Mouse (Mus musculus) intestine, embryonic 15.5 days (tissue): Measurements from ENCODE around the gene Ccdc142. TPM values are rescaled to one million over a fixed set of nuclear protein-coding genes. Genes with fewer than 3 reads are reported as not detected.
A peak's percentile ranks its signal among the peaks of the same experiment; 100 is the strongest.

Source experiments
- ATAC-seq: fragments of 200-750 bp; cut with Nextera tagmentation; 2 replicates; pipeline ENCODE4 v1.8.0; 2017; ENCODE audit warnings: moderate TSS enrichment, moderate library complexity
- H3K27ac ChIP-seq: fragments of 300-500 bp; sonication (generic); 2 replicates; pipeline ENCODE4 v1.5.1; 2015; ENCODE audit warnings: mild to moderate bottlenecking, inconsistent platforms
- H3K27me3 ChIP-seq: fragments of 300-500 bp; sonication (generic); replicated peaks from 2 replicates; pipeline ENCODE4 v1.6.1; 2015; ENCODE audit warnings: inconsistent platforms
- H3K36me3 ChIP-seq: fragments of 300-500 bp; sonication (generic); 2 replicates; pipeline ENCODE4 v1.6.1; 2015; ENCODE audit warnings: inconsistent platforms
- H3K4me1 ChIP-seq: fragments of 300-500 bp; sonication (generic); replicated peaks from 2 replicates; pipeline ENCODE4 v1.6.1; 2015; ENCODE audit warnings: inconsistent platforms
- H3K4me2 ChIP-seq: fragments of 300-500 bp; sonication (generic); replicated peaks from 2 replicates; pipeline ENCODE4 v1.6.1; 2015; ENCODE audit warnings: mild to moderate bottlenecking, inconsistent platforms
- H3K4me3 ChIP-seq: fragments of 300-500 bp; sonication (generic); replicated peaks from 2 replicates; pipeline ENCODE4 v1.5.1; 2015; ENCODE audit warnings: inconsistent platforms
- H3K9ac ChIP-seq: fragments of 300-500 bp; sonication (generic); 2 replicates; pipeline ENCODE4 v1.6.1; 2015; ENCODE audit warnings: inconsistent platforms
- H3K9me3 ChIP-seq: fragments of 300-500 bp; sonication (generic); 2 replicates; pipeline ENCODE4 v1.6.1; 2016; ENCODE audit warnings: inconsistent platforms
- WGBS: fragments of 180-500 bp; shearing (Covaris S2); methylation state at CpG from one replicate; pipeline ENCODE4 v1.1.7; 2015; 5-methylcytosine and 5-hydroxymethylcytosine counted together
- polyA plus RNA-seq: library from polyadenylated mRNA; unstranded; fragments of >200 nt; fragmentation: Nextera tagmentation; extraction: Ambion mirVana; gene quantifications from 2 replicates; pipeline ENCODE4 v1.2.1, GENCODE M21; 2015

The Ccdc142 gene
- polyA plus RNA-seq, 1 experiment from 2014 or later, result 2.6 TPM

DNA sequence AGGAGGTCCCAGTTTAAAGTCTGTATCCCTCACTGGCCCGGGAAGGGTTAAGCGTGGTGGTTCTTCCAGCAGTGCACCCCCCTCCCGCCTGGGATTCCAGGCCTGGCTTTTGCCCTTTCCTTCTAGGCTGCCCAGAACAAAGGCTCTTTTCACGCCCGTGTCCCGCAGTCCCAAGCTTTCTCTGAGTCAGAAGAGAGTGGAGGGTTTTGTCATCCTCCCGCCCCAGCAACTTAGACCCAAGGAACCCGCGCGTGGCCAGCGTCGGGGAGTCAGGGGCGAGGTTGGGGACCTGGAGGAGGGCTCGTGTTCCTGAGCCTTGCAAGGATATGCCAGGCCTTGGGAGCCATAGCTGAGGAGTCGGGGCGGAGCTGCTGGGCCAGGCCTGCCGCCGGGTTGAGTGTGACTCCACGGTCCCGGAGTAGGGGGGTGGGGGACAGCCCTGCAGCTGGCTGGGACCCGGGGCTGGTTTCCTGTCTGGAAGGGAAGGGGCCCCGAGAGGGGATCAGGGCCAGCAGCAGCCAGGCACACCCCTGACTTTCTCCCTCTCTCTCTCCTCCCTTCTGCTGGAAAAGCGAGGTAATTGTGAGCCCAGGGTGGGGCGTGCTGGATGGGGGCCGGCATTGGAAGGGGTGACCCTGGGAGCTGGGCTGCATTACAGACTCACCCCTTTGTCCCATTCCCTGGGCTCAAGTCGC lies 35.6 kb downstream of the Ccdc142 start:
- H3K4me2 ChIP-seq, result peak overlapping the region; percentile 75
- under 1% methylated on average over 26 of the region's 26 CpGs for WGBS

DNA sequence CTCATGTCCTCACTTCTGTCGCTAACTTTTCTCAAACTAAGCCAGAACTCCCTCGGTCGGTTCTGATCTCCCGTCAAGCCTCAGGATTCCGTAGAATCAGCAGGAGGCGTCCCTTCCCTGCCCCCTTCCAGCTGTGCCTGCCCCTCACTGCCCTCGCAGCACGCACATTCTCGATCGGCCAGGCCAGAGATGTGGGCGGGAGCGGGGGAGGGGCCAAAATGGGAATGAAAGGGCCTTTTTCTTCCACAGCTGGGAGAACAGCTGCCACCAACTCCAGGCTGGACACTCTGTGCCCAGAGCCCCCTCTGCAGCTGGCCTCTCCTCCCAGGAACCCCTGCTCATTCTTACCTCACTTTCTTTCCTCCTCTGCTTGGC lies 36.2 kb downstream of the Ccdc142 start:
- Histone ChIP-seq H3K27ac (peak overlapping the region; percentile 99), H3K4me3 (peak overlapping the region; percentile 52), H3K4me2 (peak overlapping the region; percentile 75), H3K9me3 (no peaks in the 10 kb centered on the region), H3K36me3 (no peaks in the 10 kb centered on the region), H3K4me1 (peaks cover 49% of the 10 kb centered on the region), H3K27me3 (no peaks in the 10 kb centered on the region), H3K9ac (peak overlapping the region; percentile 76)
- 0% methylated on average over 12 of the region's 12 CpGs for WGBS
- peak; percentile 83 for ATAC-seq

More for the DNA sequence above, 35.6 kb downstream of the Ccdc142 start:
- H3K4me3 ChIP-seq, result peak overlapping the region; percentile 52
- peak overlapping the region; percentile 76 for H3K9ac ChIP-seq
- no peaks in the 10 kb centered on the region for H3K27me3 ChIP-seq
- no peaks in the 10 kb centered on the region for H3K36me3 ChIP-seq
- peak overlapping the region; percentile 99 for H3K27ac ChIP-seq
- no peaks in the 10 kb centered on the region for H3K9me3 ChIP-seq
- peaks cover 43% of the 10 kb centered on the region for H3K4me1 ChIP-seq
- peak; percentile 80 for ATAC-seq

DNA sequence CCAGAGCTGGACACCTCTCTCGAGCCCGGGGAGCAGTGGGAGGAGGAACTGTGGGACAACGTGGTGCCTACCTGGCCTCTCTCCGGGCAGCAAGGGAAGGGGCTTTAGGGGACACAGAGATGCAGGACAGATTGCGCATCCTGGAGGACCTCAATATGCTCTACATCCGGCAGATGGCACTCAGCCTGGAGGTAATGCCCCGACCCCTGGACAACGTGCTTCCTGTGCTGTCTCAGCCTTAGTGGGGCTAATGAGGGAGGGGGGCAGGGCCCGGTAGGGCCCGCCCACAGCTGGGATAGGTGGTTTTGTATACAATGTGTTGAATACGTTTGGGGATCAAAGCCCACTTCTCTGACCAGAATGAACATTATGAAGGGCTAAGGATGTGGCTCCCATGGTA lies 36.7 kb downstream of the Ccdc142 start:
- no peaks in the 10 kb centered on the region for H3K27me3 ChIP-seq
- ATAC-seq, result peak; percentile 23
- 1% methylated on average over 11 of the region's 11 CpGs for WGBS

DNA sequence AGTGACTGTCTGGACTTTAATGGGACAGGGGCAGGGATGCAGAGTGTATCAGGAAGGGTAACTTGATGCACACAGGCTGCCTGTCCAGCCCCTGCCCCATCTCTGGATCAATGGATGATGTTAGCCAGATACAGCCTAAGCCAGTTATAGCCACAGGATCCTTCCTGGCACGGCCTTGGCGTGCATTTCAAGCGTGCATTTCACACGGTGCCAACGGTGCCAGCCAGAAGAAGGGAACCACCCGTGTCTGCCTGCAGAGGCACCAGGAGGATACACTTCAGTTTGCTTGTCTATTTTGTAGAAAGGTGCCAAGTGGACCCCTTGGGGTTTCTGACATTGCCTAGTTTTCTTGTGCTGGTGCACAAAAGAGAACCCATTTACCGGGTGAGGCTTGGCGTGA lies 38.6 kb downstream of the Ccdc142 start:
- Histone ChIP-seq H3K36me3 (no peaks in the 10 kb centered on the region), H3K27ac (no peak overlapping the region), H3K4me3 (no peak overlapping the region), H3K9ac (no peak overlapping the region), H3K9me3 (no peaks in the 10 kb centered on the region), H3K4me2 (no peak overlapping the region), H3K27me3 (no peaks in the 10 kb centered on the region), H3K4me1 (peaks cover 42% of the 10 kb centered on the region)
- ATAC-seq, result no peak
- WGBS, result 91% methylated on average over 8 of the region's 8 CpGs

More for the DNA sequence above, 36.7 kb downstream of the Ccdc142 start:
- peak overlapping the region; percentile 76 for H3K9ac ChIP-seq
- H3K4me3 ChIP-seq, result peak overlapping the region; percentile 52
- H3K27ac ChIP-seq, result peak overlapping the region; percentile 99
- H3K4me2 ChIP-seq, result peak overlapping the region; percentile 75
- no peaks in the 10 kb centered on the region for H3K9me3 ChIP-seq
- H3K36me3 ChIP-seq, result no peaks in the 10 kb centered on the region
- H3K4me1 ChIP-seq, result peaks cover 49% of the 10 kb centered on the region

DNA sequence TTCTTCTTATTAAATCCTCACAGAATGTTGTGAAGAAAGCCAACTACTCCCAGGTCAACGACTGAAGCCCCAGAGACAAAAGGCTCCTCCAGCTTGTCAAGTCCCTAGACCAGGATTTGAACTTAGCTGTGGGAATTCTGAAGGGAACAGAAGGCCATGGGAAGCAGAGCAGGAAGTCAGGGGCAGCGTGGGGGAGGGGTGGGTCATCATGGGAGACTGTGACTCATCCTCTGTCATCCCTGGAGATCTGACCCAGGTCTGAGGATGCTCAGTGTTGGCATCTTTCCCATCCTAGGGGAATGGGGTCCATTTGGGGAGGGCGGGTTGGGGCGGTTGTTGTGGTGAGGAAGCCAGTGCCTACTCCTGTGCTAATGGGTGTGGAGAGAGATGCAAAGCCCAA lies 40.2 kb downstream of the Ccdc142 start:
- no peak overlapping the region for H3K4me3 ChIP-seq
- H3K4me1 ChIP-seq, result peaks cover 26% of the 10 kb centered on the region
- no peaks in the 10 kb centered on the region for H3K36me3 ChIP-seq
- no peaks in the 10 kb centered on the region for H3K27me3 ChIP-seq
- 46% methylated on average over 4 of the region's 4 CpGs for WGBS
- no peak overlapping the region for H3K27ac ChIP-seq
- no peak for ATAC-seq
- no peaks in the 10 kb centered on the region for H3K9me3 ChIP-seq
- peak overlapping the region; percentile 45; the same call in 1 of the 2 replicates for H3K9ac ChIP-seq
- H3K4me2 ChIP-seq, result peak overlapping the region; percentile 63

DNA sequence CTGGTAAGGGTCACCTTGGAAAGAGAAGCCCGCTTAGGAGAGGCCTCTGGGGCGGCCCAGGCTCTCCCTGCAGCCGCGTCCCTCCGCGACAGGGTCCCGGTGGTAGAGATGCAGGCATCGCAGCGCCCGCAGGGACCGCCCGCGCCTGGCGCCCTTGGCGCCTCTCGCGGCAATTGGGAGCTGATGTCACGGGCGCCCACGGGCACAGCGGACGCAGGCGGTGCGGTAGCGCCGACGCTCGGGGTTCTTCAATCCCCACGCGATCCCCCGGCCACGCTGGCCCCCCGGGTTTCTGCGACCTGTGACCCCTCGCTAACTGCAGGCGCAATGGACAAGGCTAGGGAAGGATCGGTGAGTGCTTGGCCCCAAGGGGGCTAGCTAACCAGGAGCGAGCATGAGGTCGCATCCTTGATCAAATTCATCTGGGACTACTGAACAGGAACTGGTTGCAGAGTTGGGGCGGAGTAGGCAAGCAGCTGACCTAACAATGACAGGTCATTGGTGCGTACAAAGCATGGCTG lies 40.9 kb downstream of the Ccdc142 start:
- Histone ChIP-seq H3K4me1 (peaks cover 26% of the 10 kb centered on the region), H3K4me2 (peak overlapping the region; percentile 63), H3K9ac (peak overlapping the region; percentile 45; the same call in 1 of the 2 replicates), H3K36me3 (peaks cover 6% of the 10 kb centered on the region; the same call in 1 of the 2 replicates), H3K27me3 (no peaks in the 10 kb centered on the region), H3K27ac (no peak overlapping the region), H3K4me3 (peak overlapping the region; percentile 19), H3K9me3 (no peaks in the 10 kb centered on the region)
- ATAC-seq, result no peak
- 11% methylated on average over 41 of the region's 41 CpGs for WGBS

DNA sequence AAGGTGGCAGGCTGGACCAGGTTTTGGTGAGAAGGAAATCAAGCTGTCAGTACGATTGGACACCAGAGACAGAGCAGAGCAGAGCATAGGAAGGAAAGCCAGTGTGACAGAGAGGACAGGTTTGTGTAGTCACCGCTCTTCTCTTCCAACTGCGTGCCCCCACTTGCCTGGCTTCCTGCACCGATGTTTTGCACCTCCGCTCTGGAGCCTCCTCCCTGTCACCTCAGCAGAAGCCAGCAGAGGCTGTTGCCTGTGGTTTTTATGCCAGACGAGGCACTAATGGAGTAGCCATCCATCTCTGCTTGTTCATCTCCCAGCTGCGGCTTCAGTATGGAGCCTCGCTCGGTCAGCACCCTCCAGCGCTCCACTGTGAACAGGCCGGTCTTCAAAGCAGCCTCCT lies 41.5 kb downstream of the Ccdc142 start:
- Histone ChIP-seq H3K27me3 (no peaks in the 10 kb centered on the region), H3K9ac (no peak overlapping the region), H3K4me1 (peaks cover 24% of the 10 kb centered on the region), H3K27ac (no peak overlapping the region), H3K9me3 (no peaks in the 10 kb centered on the region), H3K4me2 (no peak overlapping the region), H3K36me3 (peaks cover 10% of the 10 kb centered on the region; the same call in 1 of the 2 replicates), H3K4me3 (no peak overlapping the region)
- WGBS, result 60% methylated on average over 11 of the region's 11 CpGs
- ATAC-seq, result no peak

DNA sequence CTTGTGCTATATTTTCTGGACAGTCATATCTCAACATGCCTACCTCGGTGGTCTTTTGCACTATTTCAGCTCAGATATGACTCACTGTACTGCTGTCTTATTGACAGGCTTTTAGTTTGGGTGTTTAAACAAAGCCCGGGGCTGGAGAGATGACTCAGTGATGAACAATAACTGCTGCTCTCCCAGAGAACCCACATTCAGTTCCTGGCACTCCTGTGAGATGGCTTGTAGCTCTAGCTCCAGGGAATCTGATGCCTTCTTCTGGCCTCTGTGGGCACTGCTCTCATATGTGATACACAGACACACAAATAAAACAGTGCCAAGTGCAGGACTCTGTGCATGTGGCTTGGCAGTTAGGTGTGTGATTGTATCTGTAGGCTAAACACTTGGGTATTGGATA lies 43.8 kb downstream of the Ccdc142 start:
- no peak for ATAC-seq
- Histone ChIP-seq H3K4me3 (no peak overlapping the region), H3K27me3 (no peaks in the 10 kb centered on the region), H3K9me3 (no peaks in the 10 kb centered on the region), H3K4me1 (peaks cover 12% of the 10 kb centered on the region), H3K4me2 (no peak overlapping the region), H3K9ac (no peak overlapping the region), H3K36me3 (peaks cover 19% of the 10 kb centered on the region; the same call in 1 of the 2 replicates), H3K27ac (no peak overlapping the region)
- 62% methylated on average over 2 of the region's 2 CpGs for WGBS

DNA sequence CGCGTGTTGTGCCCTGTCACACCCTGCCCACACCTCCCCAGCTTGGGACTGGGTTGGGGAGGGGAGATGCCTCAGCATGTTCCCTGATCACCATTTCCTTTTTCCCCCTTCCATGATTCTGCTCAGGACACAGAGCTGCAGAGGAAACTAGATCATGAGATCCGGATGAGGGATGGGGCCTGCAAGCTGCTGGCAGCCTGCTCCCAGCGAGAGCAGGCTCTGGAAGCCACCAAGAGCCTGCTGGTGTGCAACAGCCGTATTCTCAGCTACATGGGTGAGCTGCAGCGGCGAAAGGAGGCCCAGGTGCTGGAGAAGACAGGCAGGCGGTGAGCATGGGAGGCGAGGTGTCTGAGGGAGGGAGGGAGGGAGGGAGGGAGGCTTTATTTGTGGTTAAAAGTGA lies 44.4 kb downstream of the Ccdc142 start:
- no peak overlapping the region for H3K4me3 ChIP-seq
- H3K27ac ChIP-seq, result no peak overlapping the region
- no peak for ATAC-seq
- H3K27me3 ChIP-seq, result no peaks in the 10 kb centered on the region
- H3K4me2 ChIP-seq, result no peak overlapping the region
- WGBS, result 63% methylated on average over 9 of the region's 9 CpGs
- no peaks in the 10 kb centered on the region for H3K9me3 ChIP-seq
- peaks cover 19% of the 10 kb centered on the region; the same call in 1 of the 2 replicates for H3K36me3 ChIP-seq
- H3K4me1 ChIP-seq, result peaks cover 12% of the 10 kb centered on the region
- no peak overlapping the region for H3K9ac ChIP-seq

DNA sequence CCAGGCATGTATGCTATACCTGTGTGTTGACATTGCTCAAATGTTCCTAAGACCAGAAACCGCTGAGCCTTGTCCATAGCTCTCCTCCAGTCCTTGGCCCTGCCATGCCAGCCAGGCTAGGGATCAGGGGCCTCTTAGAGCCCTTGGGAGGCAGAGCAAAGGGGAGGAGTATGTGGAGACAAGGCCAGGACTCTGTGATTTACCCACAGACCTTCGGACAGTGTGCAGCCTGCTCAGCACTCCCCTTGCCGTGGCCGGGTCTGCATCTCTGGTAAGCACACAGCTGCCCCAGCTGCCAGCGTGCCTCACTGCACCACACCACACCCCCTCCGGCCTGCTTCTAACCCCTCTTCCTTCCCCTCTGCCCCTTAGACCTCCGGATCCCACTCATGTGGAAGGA lies 45.9 kb downstream of the Ccdc142 start:
- no peak overlapping the region for H3K27ac ChIP-seq
- no peaks in the 10 kb centered on the region for H3K27me3 ChIP-seq
- peaks cover 3% of the 10 kb centered on the region for H3K4me1 ChIP-seq
- WGBS, result 68% methylated on average over 7 of the region's 7 CpGs
- no peaks in the 10 kb centered on the region for H3K9me3 ChIP-seq
- ATAC-seq, result no peak
- peaks cover 24% of the 10 kb centered on the region; the same call in 1 of the 2 replicates for H3K36me3 ChIP-seq
- H3K4me2 ChIP-seq, result no peak overlapping the region
- no peak overlapping the region for H3K4me3 ChIP-seq
- no peak overlapping the region for H3K9ac ChIP-seq

DNA sequence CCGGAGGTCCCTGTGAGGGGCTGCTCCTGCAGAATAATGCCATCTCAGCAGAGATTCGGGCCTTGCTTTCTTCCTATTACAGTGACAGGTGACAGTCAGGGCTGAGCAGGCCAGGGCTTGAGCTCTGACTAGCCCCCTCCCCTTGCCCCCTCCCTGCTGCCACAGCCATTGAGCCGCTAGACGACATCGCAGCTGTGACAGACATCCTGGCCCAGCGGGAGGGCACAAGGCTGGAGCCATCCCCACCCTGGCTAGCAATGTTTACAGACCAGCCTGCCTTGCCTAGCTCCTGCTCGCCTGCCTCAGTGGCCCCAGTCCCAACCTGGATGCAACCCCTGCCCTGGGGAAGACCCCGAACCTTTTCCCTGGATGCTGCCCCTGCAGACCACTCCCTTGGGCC lies 50.3 kb downstream of the Ccdc142 start:
- Histone ChIP-seq H3K36me3 (peaks cover 24% of the 10 kb centered on the region; the same call in 1 of the 2 replicates), H3K4me2 (no peak overlapping the region), H3K9ac (no peak overlapping the region), H3K4me1 (peaks cover 5% of the 10 kb centered on the region), H3K27ac (no peak overlapping the region), H3K27me3 (no peaks in the 10 kb centered on the region), H3K9me3 (no peaks in the 10 kb centered on the region), H3K4me3 (no peak overlapping the region)
- no peak for ATAC-seq
- 46% methylated on average over 8 of the region's 8 CpGs for WGBS

DNA sequence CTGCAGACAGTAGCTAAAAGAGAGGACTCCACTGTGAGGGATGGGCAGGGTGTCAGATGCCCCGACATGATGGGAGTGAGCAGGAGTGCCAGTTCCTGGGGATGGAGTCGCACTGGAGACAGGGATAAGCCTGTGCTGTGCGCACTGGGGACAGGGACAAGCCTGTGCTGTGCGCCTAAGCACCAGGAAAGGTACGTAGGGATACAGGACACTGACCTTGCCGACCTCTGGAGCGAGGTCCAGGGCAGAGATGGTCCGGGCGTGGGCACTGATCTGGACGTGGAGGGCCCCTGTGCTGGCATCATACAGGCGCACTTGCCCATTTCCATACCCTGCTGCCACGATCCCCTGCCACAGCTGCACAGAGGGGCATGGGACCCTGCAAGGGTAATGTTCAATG lies 51.6 kb downstream of the Ccdc142 start:
- Histone ChIP-seq H3K36me3 (peaks cover 14% of the 10 kb centered on the region; the same call in 1 of the 2 replicates), H3K27ac (no peak overlapping the region), H3K9ac (no peak overlapping the region), H3K4me3 (no peak overlapping the region), H3K4me2 (no peak overlapping the region), H3K4me1 (peaks cover 5% of the 10 kb centered on the region), H3K27me3 (no peaks in the 10 kb centered on the region), H3K9me3 (no peaks in the 10 kb centered on the region)
- WGBS, result 85% methylated on average over 12 of the region's 12 CpGs
- 0 out of 2 replicates have a peak, but pooled peaks have one; percentile 11 for ATAC-seq

DNA sequence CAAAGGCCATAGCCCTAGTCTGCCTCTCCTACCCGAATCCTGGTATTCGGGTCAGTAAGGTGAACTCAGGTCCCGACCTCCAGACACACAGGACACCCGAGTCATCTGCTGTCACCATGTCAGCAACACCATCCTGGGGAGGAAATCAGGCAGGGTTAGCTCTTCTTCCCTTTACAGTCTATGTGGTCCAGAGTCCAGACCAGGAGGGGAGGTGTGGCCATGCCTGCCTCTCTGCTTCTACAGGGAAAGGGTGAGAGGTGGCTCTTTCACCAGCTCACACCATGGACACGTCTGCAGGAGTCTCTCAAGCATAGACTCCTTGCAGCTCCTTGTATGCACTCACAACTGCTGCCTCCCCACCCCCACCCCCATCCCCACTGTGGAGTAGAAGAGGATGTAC lies 52.1 kb downstream of the Ccdc142 start:
- 69% methylated on average over 5 of the region's 5 CpGs for WGBS
- Histone ChIP-seq H3K4me1 (peaks cover 5% of the 10 kb centered on the region), H3K9me3 (no peaks in the 10 kb centered on the region), H3K36me3 (peaks cover 14% of the 10 kb centered on the region; the same call in 1 of the 2 replicates), H3K9ac (no peak overlapping the region), H3K4me2 (no peak overlapping the region), H3K27ac (no peak overlapping the region), H3K27me3 (no peaks in the 10 kb centered on the region), H3K4me3 (no peak overlapping the region)
- ATAC-seq, result peak; percentile 60
